Mouse (Mus musculus): ENCODE results near the gene Lysmd4.

The Lysmd4 gene

DNA sequence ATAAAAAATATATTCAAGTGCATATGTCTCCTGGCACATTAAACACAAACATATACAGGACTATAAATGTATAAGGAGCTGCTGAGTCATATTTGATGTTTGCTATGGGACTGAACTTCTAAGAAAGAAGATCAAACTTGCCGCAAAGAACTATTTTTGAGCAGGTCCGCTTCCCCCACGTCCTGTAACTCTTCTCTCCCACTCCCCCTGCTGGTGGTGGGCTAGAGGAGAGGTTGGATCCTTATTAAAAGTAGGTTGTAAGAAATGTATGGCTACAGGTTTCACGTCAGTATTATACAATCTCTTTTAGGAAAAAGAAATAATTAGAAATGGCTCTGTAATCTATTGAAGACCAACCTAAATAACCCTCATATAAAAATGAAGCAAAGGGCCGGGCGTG, 131.3 kb downstream of the Lysmd4 start:
- no peak for DNase-seq

DNA sequence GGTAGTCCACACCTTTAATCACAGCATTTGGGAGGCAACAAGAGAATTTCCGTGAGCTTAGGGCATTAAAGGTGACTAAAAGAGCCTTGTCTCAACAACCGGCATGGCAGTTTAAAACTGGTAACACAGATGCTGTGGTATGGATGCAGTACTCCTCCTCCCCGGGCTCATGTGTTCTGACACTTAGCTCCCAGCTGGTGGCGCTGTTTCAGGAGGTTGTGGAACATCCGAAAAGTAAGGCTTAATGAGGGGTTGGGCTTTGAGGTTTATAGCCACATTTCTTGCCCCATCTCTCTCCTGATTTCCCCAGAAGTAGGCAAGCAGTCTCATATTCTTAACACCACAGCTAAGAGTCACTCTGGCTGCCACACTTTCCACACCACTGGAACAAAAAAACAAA, 133.5 kb downstream of the Lysmd4 start:
- no peak for DNase-seq

Data from kidney, adult 11 months (tissue).